14 mouse cellular contexts compared by ENCODE assay signal in the genomic region with DNA sequence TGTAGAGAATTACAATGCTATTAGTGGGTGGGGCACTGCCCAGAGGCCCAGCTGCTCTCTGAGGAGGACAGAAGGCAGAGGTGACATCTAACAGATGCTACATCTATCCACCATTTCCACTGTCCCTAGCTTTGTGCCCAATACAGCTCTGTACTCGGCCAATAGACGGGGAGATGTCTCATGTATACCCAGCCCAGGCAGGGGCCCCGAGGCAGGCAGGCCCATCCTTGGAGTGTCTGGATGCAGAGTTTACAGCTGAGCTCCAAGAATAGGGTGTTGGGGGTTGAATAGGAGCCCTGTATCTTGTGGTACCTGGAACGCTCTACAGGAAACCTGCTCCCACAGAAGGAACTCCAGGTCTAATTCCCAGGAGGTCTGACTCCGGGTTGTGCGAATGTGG.
DNase-seq lines count a peak whose midpoint lies in the region; ATAC-seq and TF ChIP-seq lines count a peak whose summit lies in the region.
"Had no signal": no experiment of that assay in that cellular context is flagged by ENCODE, and none has a peak within 500 bp of the region (broad histone marks: within the 10 kb centered on the region; RNA-seq: fewer than 3 reads in every experiment).

No protein-coding gene starts in this region.

- no peaks in the 10 kb centered on the region for H3K36me3 ChIP-seq in heart, embryonic 11.5 days (ENCODE audit: control insufficient read depth, insufficient read depth, low read length)
- H3K36me3 ChIP-seq in intestine, embryonic 14.5 days (ENCODE audit: control insufficient read depth, insufficient read depth, low read length) = peaks cover 7% of the 10 kb centered on the region; the same call in 1 of the 2 replicates
- no peaks in the 10 kb centered on the region for H3K36me3 ChIP-seq in intestine, embryonic 15.5 days
- H3K36me3 ChIP-seq in midbrain, postnatal 0 days (ENCODE audit: insufficient read depth, low read length) = peaks cover 13% of the 10 kb centered on the region
- H3K36me3 ChIP-seq in midbrain, embryonic 15.5 days (replicated peaks) = no peaks in the 10 kb centered on the region
- H3K36me3 ChIP-seq: hindbrain, embryonic 15.5 days had no signal

- peak overlapping the region; percentile 1; the same call in 1 of the 2 replicates for H3K27ac ChIP-seq in heart, embryonic 11.5 days (ENCODE audit: low read depth, low read length)
- H3K27ac ChIP-seq in intestine, embryonic 14.5 days (ENCODE audit: low read depth) = no peak overlapping the region
- H3K27ac ChIP-seq in intestine, embryonic 15.5 days = no peak overlapping the region
- H3K27ac ChIP-seq in midbrain, postnatal 0 days (ENCODE audit: low read depth, low read length) = no peak overlapping the region
- no peak overlapping the region for H3K27ac ChIP-seq in midbrain, embryonic 15.5 days
- H3K27ac ChIP-seq: hindbrain, embryonic 15.5 days; liver, embryonic 14.5 days had no signal

- DNase-seq in heart, postnatal 36 days = no peak
- peak; percentile 46 for DNase-seq in intestine, embryonic 14.5 days (ENCODE audit: low spot score)
- DNase-seq in midbrain, postnatal 0 days (ENCODE audit: low spot score) = peak; percentile 3
- no peak for DNase-seq in adrenal gland, postnatal 14 days
- DNase-seq: gastrocnemius, postnatal 10 days; kidney, adult 18-20 months; kidney, postnatal 14 days; midbrain, embryonic 14.5 days; thymus, adult 2 months had no signal

- no peak for ATAC-seq in heart, embryonic 11.5 days (replicated peaks; ENCODE audit: insufficient number of reproducible peaks, low FRiP score, low TSS enrichment)
- no peak for ATAC-seq in intestine, embryonic 14.5 days (replicated peaks; ENCODE audit: low FRiP score, low TSS enrichment, low read depth)
- no peak for ATAC-seq in intestine, embryonic 15.5 days
- ATAC-seq in midbrain, postnatal 0 days (ENCODE audit: low FRiP score) = no peak; the same call in 1 of the 2 replicates
- no peak for ATAC-seq in midbrain, embryonic 15.5 days (replicated peaks)

- no peaks in the 10 kb centered on the region for H3K9me3 ChIP-seq in heart, embryonic 11.5 days (replicated peaks; ENCODE audit: control insufficient read depth, low read length)
- H3K9me3 ChIP-seq in intestine, embryonic 14.5 days (ENCODE audit: control insufficient read depth, low read length) = no peaks in the 10 kb centered on the region
- H3K9me3 ChIP-seq in intestine, embryonic 15.5 days = no peaks in the 10 kb centered on the region
- no peaks in the 10 kb centered on the region for H3K9me3 ChIP-seq in midbrain, postnatal 0 days (ENCODE audit: low read length)
- H3K9me3 ChIP-seq in midbrain, embryonic 15.5 days = no peaks in the 10 kb centered on the region
- H3K9me3 ChIP-seq: hindbrain, embryonic 15.5 days had no signal

- H3K4me2 ChIP-seq in heart, embryonic 11.5 days = no peak overlapping the region
- no peak overlapping the region for H3K4me2 ChIP-seq in intestine, embryonic 14.5 days (ENCODE audit: low read length)
- H3K4me2 ChIP-seq in intestine, embryonic 15.5 days (replicated peaks) = no peak overlapping the region
- no peak overlapping the region for H3K4me2 ChIP-seq in midbrain, postnatal 0 days (ENCODE audit: low read depth, low read length, poor library complexity, severe bottlenecking)
- H3K4me2 ChIP-seq in midbrain, embryonic 15.5 days = no peak overlapping the region
- H3K4me2 ChIP-seq: hindbrain, embryonic 15.5 days had no signal

- H3K4me3 ChIP-seq in heart, embryonic 11.5 days (ENCODE audit: low read depth, low read length) = no peak overlapping the region
- no peak overlapping the region for H3K4me3 ChIP-seq in intestine, embryonic 14.5 days (ENCODE audit: low read depth, low read length)
- H3K4me3 ChIP-seq in intestine, embryonic 15.5 days (replicated peaks) = no peak overlapping the region
- H3K4me3 ChIP-seq in midbrain, postnatal 0 days (ENCODE audit: low read depth, low read length) = no peak overlapping the region
- no peak overlapping the region for H3K4me3 ChIP-seq in midbrain, embryonic 15.5 days
- H3K4me3 ChIP-seq: hindbrain, embryonic 15.5 days had no signal

- H3K27me3 ChIP-seq in heart, embryonic 11.5 days (ENCODE audit: control insufficient read depth, insufficient read depth, low read length) = no peaks in the 10 kb centered on the region
- H3K27me3 ChIP-seq in intestine, embryonic 14.5 days (replicated peaks; ENCODE audit: control insufficient read depth, insufficient read depth, low read length) = no peaks in the 10 kb centered on the region
- no peaks in the 10 kb centered on the region for H3K27me3 ChIP-seq in intestine, embryonic 15.5 days (replicated peaks)
- H3K27me3 ChIP-seq in midbrain, postnatal 0 days (ENCODE audit: insufficient read depth, low read length) = no peaks in the 10 kb centered on the region
- no peaks in the 10 kb centered on the region for H3K27me3 ChIP-seq in midbrain, embryonic 15.5 days (replicated peaks)
- H3K27me3 ChIP-seq: hindbrain, embryonic 15.5 days had no signal

- intact Hi-C loops in heart, postnatal 36 days (cut with DNase I) = no loop called here

- H3K9ac ChIP-seq in heart, embryonic 11.5 days (ENCODE audit: low read depth, low read length) = no peak overlapping the region
- H3K9ac ChIP-seq in intestine, embryonic 14.5 days (ENCODE audit: low read length) = no peak overlapping the region
- no peak overlapping the region for H3K9ac ChIP-seq in intestine, embryonic 15.5 days
- no peak overlapping the region for H3K9ac ChIP-seq in midbrain, postnatal 0 days (replicated peaks; ENCODE audit: low read length, poor library complexity, severe bottlenecking)
- no peak overlapping the region for H3K9ac ChIP-seq in midbrain, embryonic 15.5 days
- H3K9ac ChIP-seq: hindbrain, embryonic 15.5 days; liver, embryonic 14.5 days had no signal

- TF ChIP-seq CTCF in midbrain, postnatal 0 days (IDR thresholded peaks at IDR 0.05) = no peak

- peaks cover 29% of the 10 kb centered on the region for H3K4me1 ChIP-seq in heart, embryonic 11.5 days (ENCODE audit: control insufficient read depth, insufficient read depth, low read length)
- no peaks in the 10 kb centered on the region for H3K4me1 ChIP-seq in intestine, embryonic 14.5 days (replicated peaks; ENCODE audit: control insufficient read depth, insufficient read depth, low read length)
- no peaks in the 10 kb centered on the region for H3K4me1 ChIP-seq in intestine, embryonic 15.5 days (replicated peaks)
- no peaks in the 10 kb centered on the region for H3K4me1 ChIP-seq in midbrain, postnatal 0 days (ENCODE audit: insufficient read depth, low read length)
- no peaks in the 10 kb centered on the region for H3K4me1 ChIP-seq in midbrain, embryonic 15.5 days
- H3K4me1 ChIP-seq: hindbrain, embryonic 15.5 days had no signal

- WGBS in heart, embryonic 11.5 days (ENCODE audit: insufficient replicate concordance) = 85% methylated on average over 6 of the region's 6 CpGs
- WGBS in intestine, embryonic 14.5 days = 84% methylated on average over 6 of the region's 6 CpGs
- WGBS in intestine, embryonic 15.5 days = 86% methylated on average over 6 of the region's 6 CpGs
- 92% methylated on average over 6 of the region's 6 CpGs for WGBS in midbrain, postnatal 0 days
- WGBS in midbrain, embryonic 15.5 days = 78% methylated on average over 6 of the region's 6 CpGs

Comparison
In these comparisons a context has a peak if more than half of its experiments do, and no peak if none do; other contexts are left out.
1. DNase-seq: peak in intestine, embryonic 14.5 days (single experiment) and midbrain, postnatal 0 days (single experiment); none in heart, postnatal 36 days (0 of 2) and adrenal gland, postnatal 14 days (single experiment).